Mouse (Mus musculus) c-Kit-positive CD71-negative TER-119-negative erythroid progenitor cells, embryonic 14.5 days (primary cell): ENCODE results near the gene Fga.
A peak's percentile ranks its signal among the peaks of the same experiment; 100 is the strongest.

Experiments used
- DNase-seq: peaks from one replicate; pipeline ENCODE4 v3.0.0-alpha.2; 2013; ENCODE audit warnings: low read depth

The Fga gene

DNA sequence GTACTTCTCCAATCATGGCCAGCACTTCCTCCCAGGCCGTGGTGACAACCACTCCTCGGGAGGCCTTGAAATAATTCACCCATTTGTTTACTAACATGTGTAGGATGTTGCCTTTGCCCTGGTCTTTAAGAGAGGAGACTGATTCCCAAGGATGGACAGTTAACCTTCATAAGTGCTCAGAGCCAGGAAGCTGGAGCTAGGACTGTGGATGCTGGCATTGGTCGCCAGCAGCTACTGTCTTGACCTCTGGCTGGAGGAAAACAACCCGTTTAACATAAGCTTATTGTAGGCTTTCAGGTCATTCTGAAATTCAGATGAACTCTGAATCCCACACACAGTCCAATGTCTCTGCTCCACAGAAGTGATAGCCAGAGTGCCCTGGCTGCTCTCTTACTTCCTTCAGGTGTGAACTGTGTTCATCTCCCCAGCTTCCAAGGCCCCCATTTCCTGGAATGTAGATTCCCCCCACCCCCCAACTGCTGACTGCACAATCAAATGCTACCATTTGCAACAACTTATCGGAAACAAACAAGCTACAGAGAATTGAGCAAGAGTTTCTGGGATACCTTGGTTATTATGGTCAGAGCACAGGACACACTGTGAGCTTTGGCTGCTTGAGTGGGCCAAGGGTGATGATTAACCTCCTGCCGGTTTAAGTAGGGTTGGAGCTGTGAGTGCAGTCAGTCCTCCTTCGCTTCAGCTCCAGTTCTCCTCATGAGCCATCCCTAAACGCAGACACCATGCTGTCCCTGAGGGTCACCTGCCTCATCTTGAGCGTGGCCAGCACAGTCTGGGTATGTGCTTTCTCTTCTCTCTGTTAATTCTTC, at the start of gene Fga:
Gene Fga (plus strand): TSS at position 602 of the 827 bp plus-strand sequence.
- no peak for DNase-seq

DNA sequence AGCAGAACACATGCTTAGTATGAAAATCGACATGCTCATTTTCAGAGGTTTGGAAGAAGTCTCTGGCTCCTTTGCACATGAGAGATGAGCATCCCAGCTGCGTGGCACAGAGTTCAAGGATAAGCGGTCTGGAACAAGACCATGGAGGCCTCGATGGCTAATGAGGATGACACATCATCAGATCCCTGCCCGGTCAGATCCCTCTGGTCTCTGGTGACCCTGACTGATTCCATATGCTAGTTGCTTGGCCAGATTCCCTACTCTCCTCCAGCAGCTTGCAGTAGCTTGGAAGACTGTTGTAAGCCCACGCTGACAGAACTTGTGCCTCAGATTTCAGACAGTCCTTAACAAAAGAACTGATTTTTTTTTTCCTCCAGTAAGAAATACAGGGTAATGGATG, 45.1 kb upstream of the Fga start:
- no peak for DNase-seq

- DNase-seq, result no peak
These were observed 44.0 kb upstream of the Fga start for GRCm38 (mm10) chr3:82981861-82982260.

DNA sequence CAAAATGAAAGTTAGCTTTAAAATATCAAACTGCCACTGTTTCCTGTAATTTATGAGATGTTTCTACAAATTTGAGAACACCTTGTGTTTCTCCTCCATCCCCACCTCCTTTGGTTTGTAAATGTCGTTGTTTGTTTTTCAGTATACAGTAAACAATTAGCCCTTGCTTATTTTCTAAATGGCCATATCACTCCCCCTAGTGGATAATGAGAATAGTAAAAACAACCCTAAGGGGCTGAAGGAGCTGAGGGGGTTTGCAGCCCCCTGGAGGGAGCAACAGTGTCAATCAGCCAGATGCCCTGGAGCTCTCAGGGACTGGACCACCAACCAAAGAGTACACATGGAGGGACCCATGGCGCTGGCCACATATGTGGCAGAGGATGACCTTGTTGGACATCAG, 41.0 kb upstream of the Fga start:
- DNase-seq, result no peak

GRCm38 (mm10) chr3:82991963-82992362, 33.9 kb upstream of the Fga start:
- no peak for DNase-seq

DNA sequence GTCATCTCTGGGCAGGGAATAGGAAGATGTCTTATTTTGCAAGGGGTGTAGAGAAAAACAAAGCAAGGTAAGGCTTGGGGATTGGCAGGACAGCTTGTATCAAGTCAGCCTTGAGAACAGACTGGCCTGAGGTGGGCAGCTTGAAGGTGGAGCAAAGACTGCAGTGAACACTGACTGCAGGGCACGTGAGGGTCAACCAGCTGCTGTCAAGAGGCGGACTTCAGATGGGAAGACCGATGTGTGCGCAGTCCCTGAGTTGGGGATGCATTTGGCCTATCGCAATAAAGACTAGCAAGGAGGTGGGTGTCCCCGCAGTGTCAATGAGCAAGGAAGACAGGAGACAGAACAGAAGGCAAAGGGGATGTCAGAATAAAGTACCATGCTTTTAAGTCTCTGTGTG, 32.9 kb upstream of the Fga start:
- no peak for DNase-seq

GRCm38 (mm10) chr3:82995368-82995767, 30.5 kb upstream of the Fga start:
- DNase-seq, result peak; percentile 9

DNA sequence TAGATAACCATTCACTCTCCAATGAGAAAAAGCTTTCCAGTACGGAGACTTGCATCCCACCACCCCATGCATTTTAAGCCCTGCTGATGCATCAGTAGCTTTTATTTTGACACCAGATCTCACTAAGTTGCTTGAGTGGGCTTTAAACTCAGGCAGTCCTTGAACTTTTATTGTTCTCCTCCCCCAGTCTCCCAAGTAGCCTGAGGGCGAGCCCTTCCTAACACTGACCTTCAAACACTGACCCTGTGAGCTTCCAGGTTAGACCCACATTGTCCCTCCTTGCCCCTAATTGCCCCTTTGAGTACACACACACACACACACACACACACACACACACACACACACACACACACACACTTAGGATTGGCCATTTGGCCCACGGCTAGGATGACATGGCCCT, 29.2 kb upstream of the Fga start:
- no peak for DNase-seq

- DNase-seq, result peak; percentile 65
These were observed 27.0 kb upstream of the Fga start for GRCm38 (mm10) chr3:82998772-82999463.

- DNase-seq, result no peak
These were observed 25.9 kb upstream of the Fga start for GRCm38 (mm10) chr3:82999995-83000394.

GRCm38 (mm10) chr3:83002191-83002590, 23.7 kb upstream of the Fga start:
- DNase-seq, result peak; percentile 34

GRCm38 (mm10) chr3:83003068-83003467, 22.8 kb upstream of the Fga start:
- no peak for DNase-seq

- DNase-seq, result no peak
These were observed 21.1 kb upstream of the Fga start for GRCm38 (mm10) chr3:83004801-83005200.

- no peak for DNase-seq
These were observed 18.3 kb upstream of the Fga start, which contains the start of gene Fgg for GRCm38 (mm10) chr3:83007557-83007956. Gene Fgg, plus strand, starts transcription at chr3:83007724.

DNA sequence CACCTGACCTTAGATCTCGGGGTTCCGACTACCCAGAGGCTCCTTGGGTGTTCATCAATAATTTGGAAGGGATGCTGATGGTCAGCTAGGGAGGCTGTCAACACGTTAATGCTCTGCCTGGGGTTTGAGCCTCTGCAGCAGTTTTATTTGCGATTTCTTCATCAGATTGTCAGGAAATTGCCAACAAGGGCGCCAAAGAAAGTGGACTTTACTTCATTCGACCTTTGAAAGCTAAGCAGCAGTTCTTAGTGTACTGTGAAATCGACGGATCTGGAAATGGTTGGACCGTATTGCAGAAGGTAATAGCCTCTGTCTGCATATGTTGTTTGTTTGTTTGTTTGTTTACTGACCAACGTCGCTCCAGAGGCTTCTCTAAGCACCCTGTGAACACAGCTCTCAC, 15.6 kb upstream of the Fga start:
- no peak for DNase-seq

- DNase-seq, result no peak
These were observed 14.7 kb upstream of the Fga start for GRCm38 (mm10) chr3:83011136-83011535.

DNA sequence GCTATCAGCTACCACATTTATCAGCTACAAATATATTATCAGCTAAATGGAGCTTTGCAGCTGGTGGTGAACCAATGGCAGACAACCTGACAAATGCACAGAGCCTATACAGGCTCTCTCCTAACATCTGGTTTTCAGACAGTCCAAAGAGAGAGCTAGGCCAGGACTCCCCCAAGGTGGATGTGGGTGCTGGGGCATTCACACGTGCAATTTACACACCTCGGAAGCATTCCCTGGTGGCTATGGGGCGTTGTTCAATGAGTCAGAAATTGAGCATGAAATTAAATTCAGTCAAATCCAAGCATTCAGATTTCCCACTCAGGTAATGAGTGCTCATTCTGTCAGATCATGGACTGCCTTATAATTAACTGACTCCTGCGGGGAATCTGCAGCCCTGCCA, 14.3 kb upstream of the Fga start:
- no peak for DNase-seq

DNA sequence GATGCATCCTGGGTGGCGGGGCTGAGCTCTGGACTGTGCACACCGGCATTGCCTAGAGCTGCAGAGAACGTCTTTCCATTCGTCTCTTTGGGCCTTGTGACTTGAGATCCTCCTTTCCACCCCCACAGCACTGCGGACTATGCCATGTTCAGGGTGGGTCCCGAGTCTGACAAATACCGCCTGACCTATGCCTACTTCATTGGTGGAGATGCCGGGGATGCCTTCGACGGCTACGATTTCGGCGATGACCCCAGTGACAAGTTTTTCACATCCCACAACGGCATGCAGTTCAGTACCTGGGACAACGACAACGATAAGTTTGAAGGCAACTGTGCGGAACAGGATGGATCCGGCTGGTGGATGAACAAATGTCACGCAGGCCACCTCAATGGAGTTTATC, 13.2 kb upstream of the Fga start:
- no peak for DNase-seq

DNA sequence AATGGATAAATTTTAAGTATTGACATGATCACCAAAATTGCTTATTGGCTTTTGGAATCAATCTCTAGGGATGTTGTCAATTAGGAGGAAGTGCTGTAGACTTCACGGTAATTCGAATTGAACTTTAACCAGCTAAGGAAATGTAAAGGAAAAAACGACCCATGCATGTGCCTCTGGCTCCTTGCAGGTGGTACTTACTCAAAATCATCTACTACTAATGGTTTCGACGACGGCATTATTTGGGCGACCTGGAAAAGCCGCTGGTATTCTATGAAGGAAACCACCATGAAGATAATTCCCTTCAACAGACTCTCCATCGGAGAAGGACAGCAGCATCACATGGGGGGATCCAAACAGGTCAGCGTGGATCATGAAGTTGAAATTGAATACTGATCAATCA, 11.9 kb upstream of the Fga start:
- no peak for DNase-seq

DNA sequence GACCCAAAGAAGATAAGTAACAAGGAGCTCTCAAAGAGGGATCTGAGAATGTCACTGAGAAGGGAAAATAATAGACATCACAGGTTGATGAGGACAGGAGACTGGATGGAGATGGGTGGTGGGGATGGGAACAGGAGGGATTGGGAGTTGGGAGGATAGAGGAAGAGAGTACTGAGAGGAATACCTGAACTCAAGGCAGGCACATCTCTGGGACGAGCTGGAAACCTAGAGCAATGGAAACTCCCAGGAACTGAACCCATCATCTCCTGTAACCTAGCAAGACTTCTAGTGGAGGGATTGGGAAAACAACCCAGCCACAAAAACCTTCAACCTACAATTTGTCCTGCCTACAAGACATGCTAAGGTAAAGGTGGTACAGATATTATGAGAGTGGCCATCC, 9.6 kb upstream of the Fga start:
- no peak for DNase-seq

GRCm38 (mm10) chr3:83020387-83020786, 5.5 kb upstream of the Fga start:
- DNase-seq, result no peak

- DNase-seq, result no peak
These were observed 4.7 kb upstream of the Fga start for GRCm38 (mm10) chr3:83021176-83021575.

- DNase-seq, result no peak
These were observed 840 bp upstream of the Fga start for GRCm38 (mm10) chr3:83025036-83025435.
